Mouse (Mus musculus): Measurements from ENCODE around the gene Rnase13.
"Not testable (repeated sequence)": the region's sequence is repeated elsewhere in the genome, so short reads cannot be mapped to it uniquely, and the experiment has no call there.

The Rnase13 gene

GRCm38 (mm10) chr14:51922571-51922865, at the start of gene Rnase13:
Gene Rnase13, minus strand, starts transcription at chr14:51922773.
- DNase-seq (ENCODE audit: low spot score): no peak

DNA sequence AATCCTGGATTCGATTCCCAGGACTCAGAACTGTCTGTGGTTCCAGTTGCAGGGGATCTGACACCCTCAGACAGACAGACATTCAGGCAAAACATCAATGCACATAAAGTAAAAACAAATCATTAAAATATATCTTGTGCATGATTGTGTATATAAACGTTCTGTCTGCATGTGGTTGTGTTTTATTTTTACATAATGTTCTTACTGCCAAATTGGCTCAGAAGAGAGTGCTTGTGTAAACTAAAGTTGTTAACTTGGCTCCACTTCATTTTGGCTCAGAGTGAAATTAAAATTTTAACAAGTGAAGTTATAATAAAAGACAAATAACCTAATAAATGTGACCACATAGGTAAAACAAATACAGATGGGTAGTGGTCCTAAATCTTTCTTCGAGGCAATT, 44.8 kb upstream of the Rnase13 start:
- DNase-seq (ENCODE audit: low spot score): no peak

DNA sequence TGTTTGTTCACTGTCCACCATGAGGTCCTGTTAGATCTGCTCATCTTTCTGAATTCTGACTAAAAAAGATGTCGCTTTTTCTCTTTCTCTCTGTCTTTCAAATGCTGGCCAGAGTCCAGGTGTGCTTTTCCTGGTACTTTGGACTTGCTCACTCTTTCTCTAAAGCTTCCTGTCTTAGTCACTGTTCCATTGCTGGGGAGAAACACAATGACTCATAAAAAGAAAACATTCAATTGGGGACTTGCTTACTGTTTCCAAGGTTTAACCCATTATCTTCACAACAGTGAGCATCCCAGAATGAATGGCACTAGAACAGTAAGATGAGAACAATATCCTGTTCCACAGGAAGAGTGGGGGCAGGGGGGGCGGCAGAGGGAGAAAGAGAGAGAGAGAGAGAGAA, 37.7 kb upstream of the Rnase13 start:
- no peak for DNase-seq (ENCODE audit: low spot score)

GRCm38 (mm10) chr14:51943336-51943735, 20.8 kb upstream of the Rnase13 start:
- no peak for DNase-seq (ENCODE audit: low spot score)

DNA sequence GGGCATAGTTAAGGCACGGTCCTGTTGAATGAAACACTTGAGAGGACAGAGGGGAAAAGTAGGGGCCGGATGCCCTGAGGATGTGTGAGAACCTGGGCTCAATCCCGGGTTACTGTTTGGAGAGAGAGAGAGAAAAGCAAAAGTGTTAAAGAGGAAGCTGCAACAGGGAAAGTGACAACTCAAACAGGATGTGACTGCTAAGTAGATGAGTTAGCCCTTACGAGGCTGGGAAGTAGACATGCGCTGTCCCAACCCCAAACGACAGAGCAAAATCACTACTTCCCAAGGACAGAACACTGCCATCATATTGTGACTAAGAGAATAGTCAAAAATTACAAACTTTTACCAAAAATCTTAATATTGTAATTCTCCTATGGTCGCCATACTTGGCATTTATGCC, 19.7 kb upstream of the Rnase13 start:
- DNase-seq (ENCODE audit: low spot score): no peak

GRCm38 (mm10) chr14:51941577-51941976, 19.0 kb upstream of the Rnase13 start:
- DNase-seq (ENCODE audit: low spot score): no peak

DNA sequence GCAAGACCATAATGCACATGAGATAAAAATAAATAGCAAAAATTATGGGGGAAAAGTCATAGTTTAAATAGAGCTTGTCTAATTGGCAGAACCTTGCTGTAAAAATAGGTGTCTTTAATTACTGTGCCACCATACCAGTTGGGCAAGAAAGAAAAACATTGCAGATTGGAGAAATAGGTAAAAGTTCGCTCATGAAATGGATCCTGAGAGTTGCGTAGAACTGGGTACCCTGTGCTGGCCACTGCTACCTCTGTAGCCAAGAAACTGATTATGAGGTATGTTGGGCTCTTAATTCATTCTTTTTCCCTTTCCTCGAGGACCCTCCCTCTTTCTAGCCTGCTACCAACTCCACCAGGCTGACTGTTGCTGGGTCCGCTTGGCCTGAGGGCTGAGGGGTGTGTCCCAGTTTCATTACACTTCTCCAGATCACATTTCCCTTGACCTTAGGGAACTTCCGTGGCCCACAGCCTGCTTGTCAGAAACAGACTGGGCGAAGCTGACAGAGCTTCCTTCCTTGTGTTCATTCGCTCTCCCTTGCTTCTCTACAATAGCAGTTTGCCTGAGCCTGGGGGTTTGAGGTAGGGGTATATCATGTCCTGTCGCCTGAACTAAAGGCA, 18.5 kb upstream of the Rnase13 start:
- DNase-seq (ENCODE audit: low spot score): no peak

GRCm38 (mm10) chr14:51939005-51939404, 16.4 kb upstream of the Rnase13 start:
- DNase-seq (ENCODE audit: low spot score): no peak

GRCm38 (mm10) chr14:51932092-51933020, 9.8 kb upstream of the Rnase13 start:
- no peak for DNase-seq (ENCODE audit: low spot score)

- DNase-seq (ENCODE audit: low spot score): peak; percentile 74
Measured at GRCm38 (mm10) chr14:51930824-51931223, 8.3 kb upstream of the Rnase13 start.

DNA sequence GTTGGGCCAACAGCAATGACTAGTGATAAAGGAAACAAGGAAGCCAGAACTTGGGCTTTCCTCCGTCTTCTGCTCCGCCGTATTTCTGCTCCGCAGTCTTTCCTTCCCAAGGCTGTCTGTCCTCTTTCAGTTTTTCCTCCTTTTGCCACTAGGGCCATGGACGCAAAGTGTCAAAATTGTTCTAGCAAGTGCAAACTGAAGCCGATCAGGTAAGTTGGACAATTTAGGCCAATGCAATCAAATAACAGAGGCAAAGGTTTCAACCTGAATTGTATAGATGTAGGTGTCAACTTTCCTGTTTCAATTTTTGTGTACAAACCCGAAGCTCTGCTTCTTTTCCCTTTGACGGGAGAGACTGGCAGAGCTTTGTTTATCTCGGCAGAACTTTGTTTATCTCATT, 7.4 kb upstream of the Rnase13 start:
- no peak for DNase-seq (ENCODE audit: low spot score)

DNA sequence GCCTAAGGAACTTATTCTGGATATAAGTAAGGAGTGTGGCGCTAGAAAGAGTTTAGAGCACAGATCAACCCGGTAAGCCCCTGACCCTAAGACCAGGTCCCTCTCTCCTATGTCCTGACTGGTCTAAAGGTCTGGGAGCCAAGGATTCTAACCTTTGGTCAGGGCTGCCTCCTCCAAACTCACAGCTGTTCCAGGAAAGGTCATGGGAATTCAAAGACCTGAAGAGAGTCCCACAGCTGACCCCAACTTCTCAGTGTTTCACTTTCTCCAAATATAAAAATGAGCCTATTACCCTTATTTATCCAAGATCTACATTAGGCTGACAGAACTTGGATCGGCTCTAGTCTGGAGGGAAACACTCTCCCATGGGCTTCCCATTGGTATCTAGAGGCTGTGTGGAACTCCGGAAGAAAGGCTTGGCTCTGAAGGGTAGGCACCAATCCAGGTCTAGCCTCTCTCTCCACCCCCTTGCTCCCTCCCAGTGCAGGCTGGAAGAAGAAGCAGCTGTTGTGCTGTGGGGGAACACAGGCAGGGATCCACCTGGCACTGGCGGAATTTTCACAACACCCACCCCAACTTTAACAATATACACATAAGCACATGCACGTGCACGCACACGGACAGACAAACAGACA, 6.9 kb upstream of the Rnase13 start:
- DNase-seq (ENCODE audit: low spot score): no peak

DNA sequence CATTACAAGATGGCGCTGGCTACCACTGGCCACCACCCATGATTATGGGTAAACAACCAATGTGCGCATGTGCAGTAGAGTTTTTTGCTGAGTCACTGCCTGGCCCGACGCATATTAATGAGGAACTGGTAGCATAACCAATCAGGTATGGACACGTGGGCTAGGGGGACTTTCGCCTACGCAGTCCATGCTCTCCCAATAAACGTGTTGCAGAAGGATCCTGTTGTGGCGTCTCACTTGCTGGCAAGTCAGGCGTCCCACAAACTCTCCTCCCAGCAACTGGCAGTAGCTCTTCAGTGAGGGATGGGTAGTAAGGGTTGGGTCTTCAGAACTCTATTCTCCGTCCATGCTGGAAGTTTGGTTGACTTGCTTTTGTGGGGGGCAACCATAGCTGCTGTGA, 4.4 kb upstream of the Rnase13 start:
- DNase-seq (ENCODE audit: low spot score): not testable (repeated sequence)

GRCm38 (mm10) chr14:51923492-51923891, 919 bp upstream of the Rnase13 start:
- no peak for DNase-seq (ENCODE audit: low spot score)

DNA sequence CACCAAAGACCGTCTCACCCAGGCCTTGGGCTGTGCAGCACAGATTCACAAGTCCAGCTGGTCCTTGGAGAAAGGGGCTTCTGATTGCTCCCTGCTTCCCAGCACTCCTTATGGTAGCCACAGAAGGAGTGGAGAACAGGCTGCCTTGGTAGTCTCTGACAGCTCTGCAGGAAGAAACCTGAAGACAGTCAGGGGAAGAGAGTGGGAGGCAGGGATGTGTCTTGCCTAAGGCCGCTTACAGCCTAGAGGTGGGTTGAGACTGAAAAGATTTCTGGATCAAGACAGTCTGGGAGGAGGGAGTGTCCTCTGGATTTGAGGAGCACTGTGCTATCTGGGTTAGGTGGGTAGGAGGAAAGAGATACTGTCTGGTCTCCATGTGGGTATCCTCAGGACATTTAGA, 337 bp upstream of the Rnase13 start:
- DNase-seq (ENCODE audit: low spot score): no peak

DNA sequence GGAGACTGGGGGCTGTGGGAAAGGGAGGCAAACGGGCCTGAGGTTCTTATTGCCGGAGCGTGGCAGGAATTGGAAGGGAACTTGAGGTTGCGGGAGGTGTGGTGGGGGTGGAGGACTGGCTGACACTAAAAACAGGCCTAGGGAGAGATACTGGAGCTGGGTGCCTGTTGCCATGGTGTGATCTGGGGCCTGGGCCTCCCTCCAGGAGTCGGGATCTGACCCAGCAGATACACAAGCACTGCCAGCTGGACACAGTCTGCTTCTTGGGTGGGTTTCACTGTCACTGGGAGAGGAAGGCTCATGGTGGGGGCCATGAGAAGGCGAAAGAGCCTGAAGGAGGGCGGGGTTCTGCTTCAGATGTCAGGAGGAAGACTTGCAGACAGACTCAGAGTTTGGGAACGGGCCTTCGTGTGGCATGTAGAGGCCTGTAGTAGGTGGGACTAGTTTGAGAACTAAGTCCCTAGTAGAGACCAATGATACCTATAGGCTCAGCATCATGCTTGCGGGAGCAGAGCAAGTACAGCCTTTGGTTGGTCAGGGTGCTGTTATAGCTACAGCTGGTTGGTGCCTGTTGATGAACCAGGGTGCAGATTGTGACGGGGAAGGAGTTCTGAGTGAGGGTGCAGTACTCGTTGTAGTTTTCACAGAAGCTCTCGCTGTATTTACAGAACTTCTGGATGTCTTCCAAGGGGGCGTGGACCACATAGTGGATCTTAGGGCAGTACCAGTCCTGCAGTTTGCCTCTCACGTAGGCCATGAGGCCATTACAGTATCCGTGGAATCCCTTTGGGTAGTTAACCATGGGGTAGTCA, 608 bp downstream of the Rnase13 start:
- DNase-seq (ENCODE audit: low spot score): no peak

DNA sequence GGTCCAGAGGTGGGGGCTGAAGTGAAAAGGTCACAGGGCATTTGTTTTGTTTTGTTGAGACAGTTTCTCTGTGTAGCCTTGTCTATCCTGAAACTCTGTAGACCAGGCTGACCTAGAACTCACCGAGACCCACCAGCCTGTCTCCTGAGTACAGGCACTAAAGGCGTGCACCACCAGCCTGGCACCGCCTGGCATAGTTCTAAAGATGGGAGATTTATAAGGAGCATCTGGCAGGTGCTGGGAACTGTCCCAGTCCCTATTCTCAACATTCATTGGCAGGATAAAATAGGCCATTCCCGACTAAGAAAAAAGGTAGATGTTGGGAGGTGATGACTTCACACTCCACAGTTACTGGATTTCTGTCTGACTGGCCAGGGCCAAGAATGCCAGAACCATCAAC, 3.6 kb downstream of the Rnase13 start:
- no peak for DNase-seq (ENCODE audit: low spot score)

- no peak for DNase-seq (ENCODE audit: low spot score)
Measured at GRCm38 (mm10) chr14:51918125-51918524, 4.4 kb downstream of the Rnase13 start, which contains the start of gene Tppp2. Gene Tppp2, plus strand, starts transcription at chr14:51918425.

GRCm38 (mm10) chr14:51916539-51916938, 6.0 kb downstream of the Rnase13 start:
- no peak for DNase-seq (ENCODE audit: low spot score)

GRCm38 (mm10) chr14:51915030-51915429, 7.5 kb downstream of the Rnase13 start:
- DNase-seq (ENCODE audit: low spot score): no peak

GRCm38 (mm10) chr14:51913960-51914762, 8.4 kb downstream of the Rnase13 start, which contains the start of gene Ndrg2:
Gene Ndrg2, minus strand, starts transcription at chr14:51914158.
- peak; percentile 28 for DNase-seq (ENCODE audit: low spot score)
